Mouse (Mus musculus) G1E-ER4 (cell line): ENCODE data around the gene Mrpl12. TPM values are rescaled to one million over a fixed set of nuclear protein-coding genes. Genes with fewer than 3 reads are reported as not detected.

Experiments
- GATA1 ChIP-seq: IDR thresholded peaks from one replicate; pipeline ENCODE4 v1.8.0; 2012; ENCODE audit warnings: low read length, inconsistent platforms
- polyA plus RNA-seq: library from polyadenylated mRNA; stranded (reverse); fragments of >175 nt; gene quantifications from 2 replicates; pipeline ENCODE4 v1.2.3, GENCODE M21; 2012

The Mrpl12 gene
- polyA plus RNA-seq: 600 and 743 TPM in 2 replicates

- TF ChIP-seq GATA1: no peak
These were observed at the start of gene Mrpl12 for GRCm38 (mm10) chr11:120484265-120484981. Gene Mrpl12, plus strand, starts transcription at chr11:120484613.

- TF ChIP-seq GATA1: no peak
These were observed 47.1 kb upstream of the Mrpl12 start, which contains the start of gene Nploc4 for GRCm38 (mm10) chr11:120437152-120437856. Gene Nploc4, minus strand, starts transcription at chr11:120437708.

- no peak for TF ChIP-seq GATA1
These were observed 46.5 kb upstream of the Mrpl12 start for GRCm38 (mm10) chr11:120437857-120438385.

- TF ChIP-seq GATA1: no peak
These were observed 42.1 kb upstream of the Mrpl12 start, which contains the start of gene Tspan10 for GRCm38 (mm10) chr11:120442344-120442743. Gene Tspan10, plus strand, starts transcription at chr11:120442644.

- TF ChIP-seq GATA1: no peak
These were observed 41.6 kb upstream of the Mrpl12 start for GRCm38 (mm10) chr11:120442765-120443280.

- TF ChIP-seq GATA1: no peak
These were observed 40.3 kb upstream of the Mrpl12 start for GRCm38 (mm10) chr11:120444106-120444505.

- TF ChIP-seq GATA1: no peak
These were observed 38.9 kb upstream of the Mrpl12 start for GRCm38 (mm10) chr11:120445475-120445874.

GRCm38 (mm10) chr11:120447179-120447578 is 37.2 kb upstream of the Mrpl12 start:
- TF ChIP-seq GATA1: no peak

GRCm38 (mm10) chr11:120452246-120452645 is 32.2 kb upstream of the Mrpl12 start:
- no peak for TF ChIP-seq GATA1

GRCm38 (mm10) chr11:120453306-120453705 is 31.1 kb upstream of the Mrpl12 start, which contains the start of gene Pde6g:
Gene Pde6g, minus strand, starts transcription at chr11:120453500.
- TF ChIP-seq GATA1: no peak

GRCm38 (mm10) chr11:120454965-120455364 is 29.4 kb upstream of the Mrpl12 start:
- TF ChIP-seq GATA1: no peak

GRCm38 (mm10) chr11:120455413-120455812 is 29.0 kb upstream of the Mrpl12 start:
- no peak for TF ChIP-seq GATA1

- TF ChIP-seq GATA1: no peak
These were observed 27.0 kb upstream of the Mrpl12 start for GRCm38 (mm10) chr11:120457370-120457769.

- TF ChIP-seq GATA1: no peak
These were observed 26.4 kb upstream of the Mrpl12 start, which contains the start of the genes Oxld1 and Ccdc137 for GRCm38 (mm10) chr11:120457772-120458751. Gene Oxld1, minus strand, starts transcription at chr11:120458068. Gene Ccdc137, plus strand, starts transcription at chr11:120458115.
